In the genomic region with DNA sequence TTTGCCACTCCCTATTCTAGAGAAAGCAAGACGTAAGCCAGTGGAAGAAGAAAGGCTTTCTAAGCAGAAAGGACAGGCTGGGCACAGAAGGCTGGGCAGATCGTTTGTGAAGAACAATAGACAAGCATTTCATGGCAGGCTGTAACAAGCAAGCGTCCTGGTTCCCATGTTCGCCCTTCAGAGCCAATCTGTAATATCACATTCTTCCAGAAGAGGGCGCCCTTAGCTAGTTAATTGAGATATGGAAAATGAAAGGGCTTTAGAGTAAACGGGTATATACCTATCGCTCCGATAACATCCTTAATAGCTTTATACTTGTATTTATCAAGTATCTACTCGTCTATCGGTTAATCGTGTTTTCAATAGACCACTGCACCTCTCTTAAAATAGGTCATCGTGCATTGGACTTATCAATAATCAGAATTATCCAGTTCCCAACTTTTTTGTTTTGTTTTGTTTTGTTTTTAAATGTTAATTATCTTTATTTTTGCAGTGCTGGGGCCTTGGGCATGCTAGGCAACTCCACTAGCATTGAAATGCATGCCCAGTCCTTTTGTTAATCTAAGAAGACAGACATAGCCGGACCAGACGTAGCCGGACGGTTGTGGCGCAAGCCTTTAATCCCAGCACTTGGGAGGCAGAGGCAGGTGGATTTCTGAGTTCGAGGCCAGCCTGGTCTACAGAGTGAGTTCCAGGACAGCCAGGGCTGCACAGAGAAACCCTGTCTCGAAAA, we compare ENCODE assay signal across 8 mouse cellular contexts. TPM values are rescaled to one million over a fixed set of nuclear protein-coding genes. Genes with fewer than 3 reads are reported as not detected.
A peak's percentile ranks its signal among the peaks of the same experiment; 100 is the strongest.
DNase-seq lines count a peak whose midpoint lies in the region; ATAC-seq lines count a peak whose summit lies in the region.

No protein-coding gene starts in this region.

- H3K9me3 ChIP-seq in intestine, embryonic 15.5 days: no peaks in the 10 kb centered on the region
- no peaks in the 10 kb centered on the region for H3K9me3 ChIP-seq in limb, embryonic 10.5 days (replicated peaks)
- H3K9me3 ChIP-seq in midbrain, embryonic 11.5 days (ENCODE audit: control insufficient read depth, low read length): no peaks in the 10 kb centered on the region

- no peaks in the 10 kb centered on the region for H3K36me3 ChIP-seq in intestine, embryonic 15.5 days
- H3K36me3 ChIP-seq in limb, embryonic 10.5 days: no peaks in the 10 kb centered on the region
- no peaks in the 10 kb centered on the region for H3K36me3 ChIP-seq in midbrain, embryonic 11.5 days (ENCODE audit: control insufficient read depth, insufficient read depth, low read length)

- H3K9ac ChIP-seq in intestine, embryonic 15.5 days: no peak overlapping the region
- H3K9ac ChIP-seq in midbrain, embryonic 11.5 days (ENCODE audit: low read length): no peak overlapping the region

- no peak overlapping the region for H3K27ac ChIP-seq in intestine, embryonic 15.5 days
- H3K27ac ChIP-seq in limb, embryonic 10.5 days: no peak overlapping the region
- no peak overlapping the region for H3K27ac ChIP-seq in midbrain, embryonic 11.5 days (ENCODE audit: low read depth, low read length)

- intact Hi-C loops in heart, postnatal 25 days (cut with DNase I): loop anchor here (2.0 to 5.0 kb wide), 2 partner anchors 112 to 181 kb away; no protein-coding TSS in a partner anchor

- H3K4me2 ChIP-seq in intestine, embryonic 15.5 days (replicated peaks): no peak overlapping the region
- no peak overlapping the region for H3K4me2 ChIP-seq in midbrain, embryonic 11.5 days

- peak; percentile 86 for DNase-seq in heart, adult 11 months
- no peak for DNase-seq in heart, postnatal 25 days (ENCODE audit: low spot score)
- DNase-seq in cerebellum, adult 9-10 months: peak; percentile 88
- DNase-seq in frontal cortex, postnatal 36 days (ENCODE audit: low spot score in 2 of 2): peak; percentile 64 to 86
- DNase-seq in limb, embryonic 10.5 days (ENCODE audit: low spot score): peak; percentile 66
- DNase-seq in midbrain, embryonic 11.5 days (ENCODE audit: low spot score, missing footprints): peak; percentile 99
- DNase-seq in right cerebral cortex, postnatal 4 days: peak; percentile 75

- peak; percentile 75 for ATAC-seq in intestine, embryonic 15.5 days
- ATAC-seq in midbrain, embryonic 11.5 days (ENCODE audit: low FRiP score): peak; percentile 63

- no peaks in the 10 kb centered on the region for H3K27me3 ChIP-seq in intestine, embryonic 15.5 days (replicated peaks)
- no peaks in the 10 kb centered on the region for H3K27me3 ChIP-seq in limb, embryonic 10.5 days (ENCODE audit: low read depth, poor library complexity, severe bottlenecking)
- no peaks in the 10 kb centered on the region for H3K27me3 ChIP-seq in midbrain, embryonic 11.5 days (ENCODE audit: control insufficient read depth, insufficient read depth, low read length)

- no peak overlapping the region for H3K4me3 ChIP-seq in intestine, embryonic 15.5 days (replicated peaks)
- no peak overlapping the region for H3K4me3 ChIP-seq in limb, embryonic 10.5 days
- no peak overlapping the region for H3K4me3 ChIP-seq in midbrain, embryonic 11.5 days (ENCODE audit: low read depth, low read length)

- H3K4me1 ChIP-seq in intestine, embryonic 15.5 days (replicated peaks): no peaks in the 10 kb centered on the region
- H3K4me1 ChIP-seq in limb, embryonic 10.5 days: no peaks in the 10 kb centered on the region
- H3K4me1 ChIP-seq in midbrain, embryonic 11.5 days (ENCODE audit: control insufficient read depth, insufficient read depth, low read length): no peaks in the 10 kb centered on the region

- 41% methylated on average over 19 of the region's 19 CpGs for WGBS in intestine, embryonic 15.5 days
- 48% methylated on average over 19 of the region's 19 CpGs for WGBS in limb, embryonic 10.5 days
- 48% methylated on average over 19 of the region's 19 CpGs for WGBS in midbrain, embryonic 11.5 days

RNA-seq across cellular contexts. Expression of gene Rpl24, which starts 15.0 kb away (rescaled TPM):
- total RNA-seq in heart, postnatal 25 days (2021): 100 to 1,000 TPM; 504 to 557 TPM
- polyA plus RNA-seq in intestine, embryonic 15.5 days (2015; fragmentation: Nextera tagmentation; extraction: Ambion mirVana): 692 and 790 TPM in 2 replicates
- polyA plus RNA-seq in limb, embryonic 10.5 days (2016; fragmentation: Nextera tagmentation; extraction: Ambion mirVana): 711 and 800 TPM in 2 replicates
- 842 and 869 TPM in 2 replicates for polyA plus RNA-seq in midbrain, embryonic 11.5 days (2014; fragmentation: Nextera tagmentation; extraction: Ambion mirVana)

RNA-seq across cellular contexts. Expression of gene Cep97, which starts 16.5 kb away (rescaled TPM):
- total RNA-seq in heart, postnatal 25 days (2021): 1 to 10 TPM; 6.0 to 6.4 TPM
- 5.9 and 6.7 TPM in 2 replicates for polyA plus RNA-seq in intestine, embryonic 15.5 days (2015; fragmentation: Nextera tagmentation; extraction: Ambion mirVana)
- polyA plus RNA-seq in limb, embryonic 10.5 days (2016; fragmentation: Nextera tagmentation; extraction: Ambion mirVana): 14.2 and 15.6 TPM in 2 replicates
- 18.3 and 19.7 TPM in 2 replicates for polyA plus RNA-seq in midbrain, embryonic 11.5 days (2014; fragmentation: Nextera tagmentation; extraction: Ambion mirVana)

RNA-seq across cellular contexts. Expression of gene Zbtb11, which starts 22.6 kb away (rescaled TPM):
- 10 to 100 TPM in 1 of 2 experiments, 1 to 10 TPM in 1; 9.7 to 11.4 TPM for total RNA-seq in heart, postnatal 25 days (2021)
- 14.2 and 15.3 TPM in 2 replicates for polyA plus RNA-seq in intestine, embryonic 15.5 days (2015; fragmentation: Nextera tagmentation; extraction: Ambion mirVana)
- polyA plus RNA-seq in limb, embryonic 10.5 days (2016; fragmentation: Nextera tagmentation; extraction: Ambion mirVana): 16.0 and 19.2 TPM in 2 replicates
- polyA plus RNA-seq in midbrain, embryonic 11.5 days (2014; fragmentation: Nextera tagmentation; extraction: Ambion mirVana): 15.9 TPM in 2 replicates

RNA-seq across cellular contexts. Expression of gene Nxpe3, which starts 56.0 kb away (rescaled TPM):
- under 1 TPM; 0.31 to 0.42 TPM for total RNA-seq in heart, postnatal 25 days (2021)
- polyA plus RNA-seq in intestine, embryonic 15.5 days (2015; fragmentation: Nextera tagmentation; extraction: Ambion mirVana): 1.3 and 1.5 TPM in 2 replicates
- polyA plus RNA-seq in limb, embryonic 10.5 days (2016; fragmentation: Nextera tagmentation; extraction: Ambion mirVana): 0.55 and 0.82 TPM in 2 replicates
- polyA plus RNA-seq in midbrain, embryonic 11.5 days (2014; fragmentation: Nextera tagmentation; extraction: Ambion mirVana): 1.1 TPM in 2 replicates
